ENCODE assay signal across 18 mouse cellular contexts in genomic region chr15:97864361-97865045, GRCm38 (mm10). TPM values are rescaled to one million over a fixed set of nuclear protein-coding genes. Genes with fewer than 3 reads are reported as not detected.
DNase-seq lines count a peak whose midpoint lies in the region; ATAC-seq and TF ChIP-seq lines count a peak whose summit lies in the region.
"Had no signal": no experiment of that assay in that cellular context is flagged by ENCODE, and none has a peak within 500 bp of the region (broad histone marks: within the 10 kb centered on the region; RNA-seq: fewer than 3 reads in every experiment).

No protein-coding gene starts in this region.

- H3K4me1 ChIP-seq in heart, embryonic 10.5 days = peaks cover 34% of the 10 kb centered on the region
- H3K4me1 ChIP-seq in intestine, embryonic 14.5 days (replicated peaks; ENCODE audit: control insufficient read depth, insufficient read depth, low read length) = peaks cover 22% of the 10 kb centered on the region
- peaks cover 20% of the 10 kb centered on the region for H3K4me1 ChIP-seq in intestine, embryonic 15.5 days (replicated peaks)
- H3K4me1 ChIP-seq in lung, embryonic 14.5 days (ENCODE audit: insufficient read depth) = peaks cover 7% of the 10 kb centered on the region; the same call in 1 of the 2 replicates
- peaks cover 29% of the 10 kb centered on the region for H3K4me1 ChIP-seq in liver, embryonic 13.5 days (replicated peaks)
- H3K4me1 ChIP-seq: limb, embryonic 15.5 days; neural tube, embryonic 12.5 days had no signal

- peaks cover 37% of the 10 kb centered on the region for H3K27me3 ChIP-seq in heart, embryonic 10.5 days (ENCODE audit: insufficient read depth, poor library complexity, severe bottlenecking)
- H3K27me3 ChIP-seq in intestine, embryonic 14.5 days (replicated peaks; ENCODE audit: control insufficient read depth, insufficient read depth, low read length) = no peaks in the 10 kb centered on the region
- H3K27me3 ChIP-seq in intestine, embryonic 15.5 days (replicated peaks) = no peaks in the 10 kb centered on the region
- H3K27me3 ChIP-seq in lung, embryonic 14.5 days (ENCODE audit: insufficient read depth, low read length) = no peaks in the 10 kb centered on the region
- H3K27me3 ChIP-seq in liver, embryonic 13.5 days = no peaks in the 10 kb centered on the region
- H3K27me3 ChIP-seq: embryonic facial prominence, embryonic 13.5 days; hindbrain, embryonic 12.5 days; limb, embryonic 15.5 days; neural tube, embryonic 12.5 days had no signal

- H3K9me3 ChIP-seq in heart, embryonic 10.5 days = 0 out of 2 replicates have a peak, but pooled peaks cover 6% of the 10 kb centered on the region
- H3K9me3 ChIP-seq in intestine, embryonic 14.5 days (ENCODE audit: control insufficient read depth, low read length) = no peaks in the 10 kb centered on the region; the same call in 1 of the 2 replicates
- peaks cover 3% of the 10 kb centered on the region; the same call in 1 of the 2 replicates for H3K9me3 ChIP-seq in intestine, embryonic 15.5 days
- peaks cover 5% of the 10 kb centered on the region; the same call in 1 of the 2 replicates for H3K9me3 ChIP-seq in lung, embryonic 14.5 days (ENCODE audit: low read depth, low read length)
- H3K9me3 ChIP-seq in liver, embryonic 13.5 days (replicated peaks) = peaks cover 6% of the 10 kb centered on the region; the same call in 1 of the 2 replicates
- H3K9me3 ChIP-seq: limb, embryonic 15.5 days had no signal

- no peak for TF ChIP-seq CTCF in lung, embryonic 14.5 days (IDR thresholded peaks at IDR 0.05; ENCODE audit: low read depth)

- H3K9ac ChIP-seq in intestine, embryonic 14.5 days (ENCODE audit: low read length) = no peak overlapping the region
- H3K9ac ChIP-seq in intestine, embryonic 15.5 days = no peak overlapping the region
- no peak overlapping the region for H3K9ac ChIP-seq in lung, embryonic 14.5 days
- H3K9ac ChIP-seq in liver, embryonic 13.5 days = no peak overlapping the region
- H3K9ac ChIP-seq: embryonic facial prominence, embryonic 13.5 days; hindbrain, embryonic 12.5 days; limb, embryonic 15.5 days; neural tube, embryonic 12.5 days had no signal

- ATAC-seq in intestine, embryonic 14.5 days (replicated peaks; ENCODE audit: low FRiP score, low TSS enrichment, low read depth) = no peak
- no peak for ATAC-seq in intestine, embryonic 15.5 days
- ATAC-seq in lung, embryonic 14.5 days (ENCODE audit: insufficient read depth) = peak; percentile 83
- peak; percentile 37; the same call in 1 of the 2 replicates for ATAC-seq in liver, embryonic 13.5 days (ENCODE audit: low read depth)
- ATAC-seq: CD4-positive, CD25-positive, alpha-beta regulatory T cell, adult 4 months; forebrain, embryonic 16.5 days; inflammation-experienced regulatory T-cells, adult 6 months had no signal

- H3K4me3 ChIP-seq in heart, embryonic 10.5 days = no peak overlapping the region
- no peak overlapping the region for H3K4me3 ChIP-seq in intestine, embryonic 14.5 days (ENCODE audit: low read depth, low read length)
- H3K4me3 ChIP-seq in intestine, embryonic 15.5 days (replicated peaks) = no peak overlapping the region
- no peak overlapping the region for H3K4me3 ChIP-seq in lung, embryonic 14.5 days (ENCODE audit: low read depth, low read length)
- no peak overlapping the region for H3K4me3 ChIP-seq in liver, embryonic 13.5 days (replicated peaks)
- H3K4me3 ChIP-seq: embryonic facial prominence, embryonic 13.5 days; hindbrain, embryonic 12.5 days; limb, embryonic 15.5 days; neural tube, embryonic 12.5 days had no signal

- no peak for DNase-seq in heart, embryonic 10.5 days (ENCODE audit: low spot score)
- DNase-seq in heart, postnatal 25 days (ENCODE audit: low spot score) = no peak
- peak; percentile 64 for DNase-seq in intestine, embryonic 14.5 days (ENCODE audit: low spot score)
- DNase-seq in lung, embryonic 14.5 days = peak; percentile 87
- DNase-seq in lung, postnatal 10 days = no peak
- DNase-seq in liver, embryonic 13.5 days = no peak
- no peak for DNase-seq in left cerebral cortex, postnatal 25 days (ENCODE audit: low spot score in 2 of 2)
- DNase-seq: cerebellum, adult 9-11 months; kidney, postnatal 36 days; thymus, postnatal 4 days had no signal

- H3K27ac ChIP-seq in heart, embryonic 10.5 days = peak overlapping the region; percentile 70; the same call in 1 of the 2 replicates
- H3K27ac ChIP-seq in intestine, embryonic 14.5 days (ENCODE audit: low read depth) = peak overlapping the region; percentile 43; the same call in 1 of the 2 replicates
- H3K27ac ChIP-seq in intestine, embryonic 15.5 days = no peak overlapping the region
- peak overlapping the region; percentile 66 for H3K27ac ChIP-seq in lung, embryonic 14.5 days (ENCODE audit: low read depth)
- H3K27ac ChIP-seq in liver, embryonic 13.5 days = peak overlapping the region; percentile 57
- H3K27ac ChIP-seq: embryonic facial prominence, embryonic 13.5 days; hindbrain, embryonic 12.5 days; limb, embryonic 15.5 days; neural tube, embryonic 12.5 days had no signal

- H3K36me3 ChIP-seq in heart, embryonic 10.5 days = peaks cover 4% of the 10 kb centered on the region; the same call in 1 of the 2 replicates
- H3K36me3 ChIP-seq in intestine, embryonic 14.5 days (ENCODE audit: control insufficient read depth, insufficient read depth, low read length) = no peaks in the 10 kb centered on the region
- H3K36me3 ChIP-seq in intestine, embryonic 15.5 days = no peaks in the 10 kb centered on the region
- no peaks in the 10 kb centered on the region for H3K36me3 ChIP-seq in lung, embryonic 14.5 days (ENCODE audit: insufficient read depth)
- H3K36me3 ChIP-seq in liver, embryonic 13.5 days = 0 out of 2 replicates have a peak, but pooled peaks cover 4% of the 10 kb centered on the region
- H3K36me3 ChIP-seq: hindbrain, embryonic 12.5 days; limb, embryonic 15.5 days; neural tube, embryonic 12.5 days had no signal

- intact Hi-C loops in heart, postnatal 25 days (cut with DNase I) = no loop called here
- intact Hi-C loops in left cerebral cortex, postnatal 25 days (cut with DNase I) = no loop called here

- WGBS in heart, embryonic 10.5 days = 38% methylated on average over 8 of the region's 8 CpGs
- WGBS in intestine, embryonic 14.5 days = 41% methylated on average over 8 of the region's 8 CpGs
- 45% methylated on average over 8 of the region's 8 CpGs for WGBS in intestine, embryonic 15.5 days
- 26% methylated on average over 8 of the region's 8 CpGs for WGBS in lung, embryonic 14.5 days
- 69% methylated on average over 8 of the region's 8 CpGs for WGBS in liver, embryonic 13.5 days (ENCODE audit: insufficient replicate concordance)

- H3K4me2 ChIP-seq in intestine, embryonic 14.5 days (ENCODE audit: low read length) = no peak overlapping the region
- no peak overlapping the region for H3K4me2 ChIP-seq in intestine, embryonic 15.5 days (replicated peaks)
- H3K4me2 ChIP-seq in lung, embryonic 14.5 days = no peak overlapping the region
- no peak overlapping the region for H3K4me2 ChIP-seq in liver, embryonic 13.5 days
- H3K4me2 ChIP-seq: embryonic facial prominence, embryonic 13.5 days; hindbrain, embryonic 12.5 days; limb, embryonic 15.5 days; neural tube, embryonic 12.5 days had no signal

RNA-seq across cellular contexts. Expression of gene Hdac7, which starts 20.2 kb away (rescaled TPM):
- 23.4 and 26.7 TPM in 2 replicates for polyA plus RNA-seq in heart, embryonic 10.5 days (2016; fragmentation: Nextera tagmentation; extraction: Ambion mirVana)
- 10 to 100 TPM; 30.3 to 33.0 TPM for total RNA-seq in heart, postnatal 25 days (2021)
- 28.3 and 30.2 TPM in 2 replicates for polyA plus RNA-seq in intestine, embryonic 14.5 days (2014; fragmentation: Nextera tagmentation; extraction: Ambion mirVana)
- polyA plus RNA-seq in intestine, embryonic 15.5 days (2015; fragmentation: Nextera tagmentation; extraction: Ambion mirVana) = 18.0 and 20.6 TPM in 2 replicates
- 43.8 and 51.2 TPM in 2 replicates for polyA plus RNA-seq in lung, embryonic 14.5 days (2014; fragmentation: Nextera tagmentation; extraction: Ambion mirVana)
- 8.0 and 8.3 TPM in 2 replicates for polyA plus RNA-seq in liver, embryonic 13.5 days (2015; fragmentation: Nextera tagmentation; extraction: Ambion mirVana)
- 10 to 100 TPM; 27.5 to 29.5 TPM for total RNA-seq in left cerebral cortex, postnatal 25 days (2021)

RNA-seq across cellular contexts. Expression of gene Vdr, which starts 45.9 kb away (rescaled TPM):
- 0.75 and 0.77 TPM in 2 replicates for polyA plus RNA-seq in heart, embryonic 10.5 days (2016; fragmentation: Nextera tagmentation; extraction: Ambion mirVana)
- 1 to 10 TPM; 1.5 to 2.5 TPM for total RNA-seq in heart, postnatal 25 days (2021)
- 0.66 and 0.80 TPM in 2 replicates for polyA plus RNA-seq in intestine, embryonic 14.5 days (2014; fragmentation: Nextera tagmentation; extraction: Ambion mirVana)
- 1.5 and 2.2 TPM in 2 replicates for polyA plus RNA-seq in intestine, embryonic 15.5 days (2015; fragmentation: Nextera tagmentation; extraction: Ambion mirVana)
- polyA plus RNA-seq in lung, embryonic 14.5 days (2014; fragmentation: Nextera tagmentation; extraction: Ambion mirVana) = 0.38 and 0.61 TPM in 2 replicates
- polyA plus RNA-seq in liver, embryonic 13.5 days (2015; fragmentation: Nextera tagmentation; extraction: Ambion mirVana) = 0.22 and 0.41 TPM in 2 replicates
- under 1 TPM; 0.16 to 0.82 TPM for total RNA-seq in left cerebral cortex, postnatal 25 days (2021)
- polyA plus RNA-seq: forebrain, embryonic 16.5 days had no signal

Comparison
In these comparisons a context has a peak if more than half of its experiments do, and no peak if none do; other contexts are left out.
1. DNase-seq: peak in intestine, embryonic 14.5 days (single experiment) and lung, embryonic 14.5 days (single experiment); none in heart, embryonic 10.5 days (single experiment), heart, postnatal 25 days (single experiment), lung, postnatal 10 days (single experiment), liver, embryonic 13.5 days (single experiment) and left cerebral cortex, postnatal 25 days (0 of 2).
2. ATAC-seq: peak in lung, embryonic 14.5 days (single experiment) and liver, embryonic 13.5 days (single experiment); none in intestine, embryonic 14.5 days (single experiment) and intestine, embryonic 15.5 days (single experiment).